Mouse (Mus musculus): ENCODE results near the gene Gm20403. TPM values are rescaled to one million over a fixed set of nuclear protein-coding genes. Genes with fewer than 3 reads are reported as not detected.

The Gm20403 gene
- total RNA-seq (2012; rRNA removed) (not detected in 2 replicates), polyA plus RNA-seq (2012; ENCODE audit: insufficient read depth in 1 of 2, insufficient read length in 2 of 2, low read depth in 1 of 2, low replicate concordance in 2 of 2, missing spikeins in 1 of 2) (not detected)

DNA sequence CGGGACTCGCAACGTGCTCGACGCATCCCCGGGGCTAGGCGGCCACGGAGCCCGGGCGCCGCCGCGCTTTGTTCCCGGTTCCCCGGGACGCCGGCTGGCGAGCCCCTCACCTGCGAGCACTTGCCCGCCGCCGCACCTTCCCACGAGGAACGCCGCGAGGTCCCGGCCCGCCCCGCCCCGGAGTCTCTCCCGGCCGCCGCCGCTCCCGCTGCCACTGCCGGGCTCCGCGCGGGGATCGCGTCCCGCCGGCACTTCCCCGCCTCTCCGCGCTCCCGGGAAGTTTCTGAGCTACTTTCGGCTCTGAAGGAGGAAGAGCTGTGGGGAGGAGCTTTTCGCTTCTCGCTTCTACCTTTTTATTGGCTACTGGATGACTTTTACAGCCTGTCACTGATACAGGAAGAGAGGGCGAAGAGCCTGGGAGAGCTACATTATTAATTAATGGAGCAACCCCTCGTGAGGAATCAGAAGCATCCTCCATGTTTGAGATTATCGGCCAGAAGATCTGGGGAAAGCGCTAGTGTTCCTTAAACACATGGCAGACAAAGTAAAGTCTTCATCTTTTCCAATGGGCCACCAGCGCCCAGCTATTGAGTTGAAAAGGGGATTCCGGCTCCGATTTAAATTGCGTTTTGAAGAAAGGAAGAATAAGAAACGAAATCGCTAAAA, at the start of gene Gm20403:
Gene Gm20403, minus strand, starts transcription at position 478 of the 666 bp plus-strand sequence.
- Histone ChIP-seq H3K9ac (ENCODE audit: control insufficient read depth, low read depth, low read length, poor library complexity, severe bottlenecking) (peak within 1 kb of the TSS; percentile 100), H3K36me3 (ENCODE audit: control insufficient read depth in 1 of 2, insufficient read depth in 2 of 2, low read length in 2 of 2) (peaks cover 13 to 49% of the 10 kb centered on the region in 2 experiments), H3K27ac (ENCODE audit: control insufficient read depth, low read depth, low read length) (peak within 1 kb of the TSS; percentile 100), H3K79me2 (ENCODE audit: control insufficient read depth, insufficient read depth, low read length, poor library complexity) (peaks cover 48% of the 10 kb centered on the region), H3K4me1 (ENCODE audit: control insufficient read depth in 1 of 2, insufficient read depth in 2 of 2, low read length in 2 of 2) (peaks cover 26 to 39% of the 10 kb centered on the region in 2 experiments), H3K9me3 (replicated peaks; ENCODE audit: insufficient read depth, low read length) (no peaks in the 10 kb centered on the region), H3K27me3 (ENCODE audit: control insufficient read depth in 1 of 2, insufficient read depth in 2 of 2, low read length in 2 of 2) (no peaks in the 10 kb centered on the region), H3K4me3 (ENCODE audit: control insufficient read depth in 1 of 2, insufficient read depth in 1 of 2, low read depth in 2 of 2, low read length in 2 of 2) (peak within 1 kb of the TSS; percentile 92 to 97)
- DNase-seq (ENCODE audit: low read depth, low spot score) = peak; percentile 94
- no peak for TF ChIP-seq E2F4 (IDR thresholded peaks at IDR 0.05; ENCODE audit: borderline replicate concordance, low read depth, low read length)
- peak; percentile 85 for TF ChIP-seq SIN3A (IDR thresholded peaks at IDR 0.05; ENCODE audit: low read length)
- TF ChIP-seq USF2 (IDR thresholded peaks at IDR 0.05; ENCODE audit: borderline replicate concordance in 1 of 2, insufficient read depth in 1 of 2, low read depth in 1 of 2, low read length in 2 of 2) = no peak
- TF ChIP-seq MXI1 (IDR thresholded peaks at IDR 0.05; ENCODE audit: low read depth, low read length) = peak; percentile 86
- no peak for TF ChIP-seq MYB (IDR thresholded peaks at IDR 0.05; ENCODE audit: low read depth, low read length)
- 0 out of 2 replicates have a peak, but pooled peaks have one; percentile 63 for TF ChIP-seq HCFC1 (IDR thresholded peaks at IDR 0.05; ENCODE audit: low read depth, low read length)
- no peak for TF ChIP-seq BHLHE40 (IDR thresholded peaks at IDR 0.05; ENCODE audit: borderline replicate concordance, low read depth, low read length)
- TF ChIP-seq TBP (IDR thresholded peaks at IDR 0.05; ENCODE audit: low read depth, low read length) = peak; percentile 95
- peak; percentile 70 for TF ChIP-seq TCF12 (IDR thresholded peaks at IDR 0.05; ENCODE audit: low read depth, low read length)
- TF ChIP-seq RCOR1 (IDR thresholded peaks at IDR 0.05; ENCODE audit: low read depth, low read length) = no peak
- no peak for TF ChIP-seq MAFK (IDR thresholded peaks at IDR 0.05; ENCODE audit: borderline replicate concordance, low read depth, low read length)
- no peak for TF ChIP-seq ZKSCAN1 (IDR thresholded peaks at IDR 0.05; ENCODE audit: low read depth, low read length)
- TF ChIP-seq MAZ (IDR thresholded peaks at IDR 0.05; ENCODE audit: low read depth, low read length) = no peak
- no peak for TF ChIP-seq ZNF384 (IDR thresholded peaks at IDR 0.05; ENCODE audit: low read depth, low read length)
- TF ChIP-seq MEF2A (IDR thresholded peaks at IDR 0.05; ENCODE audit: extremely low read depth, insufficient replicate concordance, low read depth, low read length, poor library complexity, severe bottlenecking) = no peak
- TF ChIP-seq CHD2 (IDR thresholded peaks at IDR 0.05; ENCODE audit: low read length) = no peak
- peak; percentile 92 to 98 for TF ChIP-seq POLR2A (IDR thresholded peaks at IDR 0.05; ENCODE audit: control insufficient read depth in 1 of 2, insufficient read depth in 1 of 2, low read depth in 1 of 2, low read length in 2 of 2, poor library complexity in 1 of 2)
- no peak for TF ChIP-seq UBTF (IDR thresholded peaks at IDR 0.05; ENCODE audit: borderline replicate concordance, insufficient read depth, low read depth, low read length)
- TF ChIP-seq NELFE (IDR thresholded peaks at IDR 0.05; ENCODE audit: low read depth, low read length) = peak; percentile 95
- TF ChIP-seq SMC3 (IDR thresholded peaks at IDR 0.05; ENCODE audit: low read depth, low read length) = no peak
- peak; percentile 88 for TF ChIP-seq ELF1 (IDR thresholded peaks at IDR 0.05; ENCODE audit: low read depth, low read length)
- peak; percentile 95; the same call in 1 of the 2 replicates for TF ChIP-seq ZMIZ1 (IDR thresholded peaks at IDR 0.05; ENCODE audit: low read depth, low read length)
- no peak for TF ChIP-seq NRF1 (IDR thresholded peaks at IDR 0.05; ENCODE audit: insufficient read depth, low read depth, low read length, poor library complexity, severe bottlenecking)
- no peak for TF ChIP-seq ZC3H11A (IDR thresholded peaks at IDR 0.05; ENCODE audit: low read depth, low read length)
- TF ChIP-seq POLR2AphosphoS5 (IDR thresholded peaks at IDR 0.05; ENCODE audit: borderline replicate concordance, low read depth, low read length) = no peak; the same call in 1 of the 2 replicates
- TF ChIP-seq EP300 (IDR thresholded peaks at IDR 0.05; ENCODE audit: low read depth in 1 of 2, low read length in 2 of 2) = peak in 1 of 2 experiments; percentile 17; a peak in 1 of 4 replicates
- peak; percentile 95 for TF ChIP-seq MYC (IDR thresholded peaks at IDR 0.05; ENCODE audit: low read depth, low read length)
- TF ChIP-seq MAX (IDR thresholded peaks at IDR 0.05; ENCODE audit: low read length) = peak; percentile 86
- TF ChIP-seq KAT2A (conservative IDR thresholded peaks at IDR 0.05; ENCODE audit: low read depth, low read length) = no peak; the same call in 1 of the 2 replicates
- TF ChIP-seq USF1 (IDR thresholded peaks at IDR 0.05; ENCODE audit: low read depth, low read length) = no peak
- no peak for TF ChIP-seq CTCF (IDR thresholded peaks at IDR 0.05 in 2 of 3, conservative IDR thresholded peaks at IDR 0.05 in 1 of 3; ENCODE audit: control insufficient read depth in 1 of 3, insufficient read depth in 1 of 3, low read depth in 2 of 3, low read length in 3 of 3, poor library complexity in 1 of 3, severe bottlenecking in 1 of 3)
- no peak for TF ChIP-seq RAD21 (IDR thresholded peaks at IDR 0.05; ENCODE audit: low read depth, low read length)
- TF ChIP-seq GATA1 (IDR thresholded peaks at IDR 0.05; ENCODE audit: low read depth, low read length) = peak; percentile 87
- peak; percentile 71; the same call in 1 of the 2 replicates for TF ChIP-seq ETS1 (IDR thresholded peaks at IDR 0.05; ENCODE audit: low read depth, low read length)
- no peak for TF ChIP-seq TAL1 (IDR thresholded peaks at IDR 0.05; ENCODE audit: low read length)
- no peak for TF ChIP-seq JUND (IDR thresholded peaks at IDR 0.05; ENCODE audit: low read depth, low read length)
